Mouse (Mus musculus) thymus, adult 2 months (tissue): ENCODE data around the gene Tmem120b. TPM values are rescaled to one million over a fixed set of nuclear protein-coding genes. Genes with fewer than 3 reads are reported as not detected.

Source experiments
- DNase-seq: peaks from one replicate; pipeline ENCODE4 v3.0.0; 2021
- H3K27ac ChIP-seq: fragments of 200-500 bp; 2 replicates; pipeline ENCODE4 v1.5.1; 2012; ENCODE audit warnings: low read length, control low read depth; ENCODE audit not compliant: control insufficient read depth, insufficient read depth
- H3K27me3 ChIP-seq: fragments of 200-500 bp; 2 replicates; pipeline ENCODE4 v1.6.1; 2012; ENCODE audit warnings: mild to moderate bottlenecking, low read length, moderate library complexity, mixed read lengths; ENCODE audit not compliant: control insufficient read depth, insufficient read depth
- H3K36me3 ChIP-seq: fragments of 200-500 bp; 2 replicates; pipeline ENCODE4 v1.6.1; 2012; ENCODE audit warnings: mild to moderate bottlenecking, low read length, moderate library complexity; ENCODE audit not compliant: control insufficient read depth, insufficient read depth
- H3K4me1 ChIP-seq: fragments of 200-500 bp; replicated peaks from 2 replicates; pipeline ENCODE4 v1.6.1; 2012; ENCODE audit warnings: low read length; ENCODE audit not compliant: control insufficient read depth, insufficient read depth
- H3K4me3 ChIP-seq: fragments of 200-500 bp; 2 replicates; pipeline ENCODE4 v1.5.1; 2012; ENCODE audit warnings: mild to moderate bottlenecking, low read length, control low read depth, moderate library complexity; ENCODE audit not compliant: control insufficient read depth, insufficient read depth
- CTCF ChIP-seq: fragments of 200-500 bp; IDR thresholded peaks from 2 replicates; pipeline ENCODE4 v1.5.1; 2012; ENCODE audit warnings: mild to moderate bottlenecking, control low read depth, low read length, moderate library complexity, borderline replicate concordance; ENCODE audit not compliant: control insufficient read depth, poor library complexity, insufficient read depth; ENCODE audit errors: extremely low read depth
- POLR2A ChIP-seq: fragments of 200-500 bp; IDR thresholded peaks from 2 replicates; pipeline ENCODE4 v1.6.1; 2012; ENCODE audit warnings: mild to moderate bottlenecking, low read length, control low read depth, moderate library complexity; ENCODE audit not compliant: control insufficient read depth, poor library complexity, insufficient read depth; ENCODE audit errors: extremely low read depth
- WGBS: fragments of 180-500 bp; shearing (Covaris S2); methylation state at CpG from one replicate; pipeline ENCODE4 v1.1.7; 2018; 5-methylcytosine and 5-hydroxymethylcytosine counted together
- polyA plus RNA-seq: library from polyadenylated mRNA; depleted of rRNA; stranded (reverse); fragments of >200 nt; gene quantifications from 2 replicates; pipeline ENCODE4 v1.2.3, GENCODE M21; 2012

Tmem120b gene
- polyA plus RNA-seq, 1 experiment, result 43.6 TPM

DNA sequence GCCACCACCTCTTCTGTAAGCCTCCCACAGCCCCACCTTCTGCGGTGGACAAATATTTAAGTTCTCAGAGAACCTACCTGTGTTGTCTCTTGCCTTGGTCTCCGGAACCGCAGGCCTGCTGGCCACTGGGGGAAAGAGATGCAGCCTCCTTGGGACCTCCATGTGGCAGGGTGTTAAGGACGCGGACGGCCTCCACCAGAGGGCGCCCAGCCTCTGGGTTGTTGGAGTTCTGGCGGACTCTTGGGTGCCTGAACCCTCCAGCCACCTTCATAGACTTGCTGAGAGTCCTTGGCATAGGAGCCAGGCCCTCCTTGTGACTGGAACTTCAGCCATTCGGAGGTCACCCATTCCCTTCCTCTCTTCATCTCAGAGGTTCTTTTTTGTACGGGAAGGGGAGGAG is 49.0 kb downstream of the Tmem120b start:
- WGBS, result 21% methylated on average over 10 of the region's 10 CpGs
- Histone ChIP-seq H3K36me3 (peaks cover 12% of the 10 kb centered on the region), H3K4me3 (no peak overlapping the region), H3K27me3 (no peaks in the 10 kb centered on the region), H3K27ac (no peak overlapping the region), H3K4me1 (no peaks in the 10 kb centered on the region)
- DNase-seq, result peak; percentile 81
- no peak for TF ChIP-seq POLR2A
- TF ChIP-seq CTCF, result peak; percentile 89

DNA sequence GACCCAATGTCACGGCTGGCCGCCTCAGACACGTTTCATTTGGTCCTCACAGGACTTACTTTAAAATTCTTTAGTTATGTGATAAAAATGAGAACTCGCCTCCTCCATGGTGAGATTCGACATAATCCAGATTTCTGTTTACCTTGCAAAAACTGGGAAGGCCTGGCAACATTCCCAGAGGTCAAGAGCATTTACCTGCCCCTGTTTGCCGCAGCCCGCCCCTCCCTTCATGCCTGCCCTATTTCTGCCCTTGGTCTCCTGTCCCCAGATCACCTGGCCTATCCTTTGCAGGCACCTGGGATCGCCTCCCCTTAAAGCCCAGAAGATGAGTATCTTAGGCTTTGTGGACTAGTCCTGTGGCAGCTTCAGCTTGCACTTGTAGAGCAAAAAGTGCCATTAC is 49.6 kb downstream of the Tmem120b start:
- no peaks in the 10 kb centered on the region for H3K27me3 ChIP-seq
- no peak overlapping the region for H3K27ac ChIP-seq
- H3K4me3 ChIP-seq, result no peak overlapping the region
- no peaks in the 10 kb centered on the region for H3K4me1 ChIP-seq
- no peak for DNase-seq
- no peak for TF ChIP-seq POLR2A
- no peak for TF ChIP-seq CTCF
- 93% methylated on average over 8 of the region's 8 CpGs for WGBS
- peaks cover 12% of the 10 kb centered on the region for H3K36me3 ChIP-seq

GRCm38 (mm10) chr5:123118826-123119225 is 50.6 kb downstream of the Tmem120b start:
- Histone ChIP-seq H3K27ac (no peak overlapping the region), H3K4me3 (no peak overlapping the region), H3K36me3 (peaks cover 12% of the 10 kb centered on the region), H3K27me3 (no peaks in the 10 kb centered on the region), H3K4me1 (no peaks in the 10 kb centered on the region)
- WGBS, result 78% methylated on average over 10 of the region's 10 CpGs
- DNase-seq, result no peak
- no peak for TF ChIP-seq CTCF
- no peak for TF ChIP-seq POLR2A

DNA sequence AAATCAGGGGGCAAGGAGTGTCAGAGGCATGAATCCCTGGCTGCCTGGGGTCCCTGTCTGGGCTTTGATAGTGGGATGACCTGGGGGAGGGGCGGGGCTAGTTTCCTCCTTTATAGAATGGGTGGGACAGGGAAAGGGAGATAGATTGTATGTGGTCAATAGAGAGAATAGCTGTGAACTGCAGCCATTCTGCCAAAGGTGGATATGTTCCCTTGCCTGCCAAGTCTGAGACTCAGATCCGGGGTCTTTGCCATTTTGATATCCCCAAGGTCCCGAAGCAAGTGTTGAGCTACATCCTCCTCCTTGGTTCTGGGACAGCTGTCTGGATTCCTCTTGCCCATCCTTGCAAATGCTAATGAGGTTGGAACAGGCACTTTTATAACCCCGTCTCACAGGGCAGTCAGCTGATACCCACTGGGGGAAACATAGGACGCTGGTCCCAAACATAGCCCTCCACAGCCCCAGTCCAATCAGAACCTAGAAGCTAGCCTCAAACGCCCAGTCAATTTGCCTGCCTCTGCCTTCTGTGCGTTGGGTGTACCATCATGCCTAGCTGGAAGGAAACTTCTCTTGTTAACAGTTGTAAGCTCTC is 52.5 kb downstream of the Tmem120b start:
- Histone ChIP-seq H3K36me3 (peaks cover 12% of the 10 kb centered on the region), H3K27me3 (no peaks in the 10 kb centered on the region), H3K4me1 (peaks cover 5% of the 10 kb centered on the region), H3K4me3 (no peak overlapping the region), H3K27ac (no peak overlapping the region)
- no peak for DNase-seq
- TF ChIP-seq CTCF (no peak), POLR2A (no peak)
- 96% methylated on average over 7 of the region's 7 CpGs for WGBS

- TF ChIP-seq CTCF, result peak; percentile 65; the same call in 1 of the 2 replicates
- TF ChIP-seq POLR2A, result no peak
- peaks cover 15% of the 10 kb centered on the region for H3K4me1 ChIP-seq
- 93% methylated on average over 4 of the region's 4 CpGs for WGBS
- H3K4me3 ChIP-seq, result no peak overlapping the region
- H3K27me3 ChIP-seq, result no peaks in the 10 kb centered on the region
- H3K27ac ChIP-seq, result no peak overlapping the region
- no peak for DNase-seq
- H3K36me3 ChIP-seq, result peaks cover 12% of the 10 kb centered on the region
Observed at GRCm38 (mm10) chr5:123122181-123122580, 54.0 kb downstream of the Tmem120b start.

- Histone ChIP-seq H3K27ac (peak overlapping the region; percentile 25; the same call in 1 of the 2 replicates), H3K4me1 (peaks cover 36% of the 10 kb centered on the region), H3K27me3 (no peaks in the 10 kb centered on the region), H3K36me3 (peaks cover 2% of the 10 kb centered on the region; the same call in 1 of the 2 replicates), H3K4me3 (no peak overlapping the region)
- 78% methylated on average over 6 of the region's 6 CpGs for WGBS
- TF ChIP-seq CTCF, result no peak
- no peak for TF ChIP-seq POLR2A
- DNase-seq, result no peak
Observed at GRCm38 (mm10) chr5:123125105-123125504, 56.9 kb downstream of the Tmem120b start.
